Mouse (Mus musculus): ENCODE measurements at regions not wholly inside any gene's neighbourhood (a gene's known extent, or its start where the extent isn't known, plus 50 kb on each side); places are given as distances from the start of the nearest gene placed in this dataset.

DNA sequence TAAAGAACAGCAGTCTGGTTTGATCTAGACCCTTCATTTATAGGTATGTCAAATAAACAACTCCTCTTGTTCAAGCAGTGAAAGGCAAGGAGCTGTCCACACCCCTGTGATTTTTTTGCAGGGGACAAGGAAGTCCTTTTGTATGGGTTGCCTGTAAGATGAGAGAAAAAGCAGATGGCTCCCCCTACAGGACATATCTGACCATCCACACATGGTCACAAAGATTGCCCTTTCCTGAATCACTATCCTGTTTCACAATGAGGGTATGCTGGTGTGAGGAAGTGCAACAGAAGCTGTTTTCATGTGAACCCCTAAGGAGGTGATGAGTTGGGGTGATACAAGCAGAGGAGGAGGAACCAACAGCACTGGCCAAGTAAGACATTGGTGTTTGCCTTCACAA is 520.6 kb upstream of the Ercc4 start:
- TF ChIP-seq CTCF (IDR thresholded peaks at IDR 0.05; ENCODE audit: borderline replicate concordance, insufficient read depth, low read length): no peak
- no peak for TF ChIP-seq POLR2A (IDR thresholded peaks at IDR 0.05; ENCODE audit: low read depth, low read length)
